Mouse (Mus musculus): ENCODE measurements around the gene Lrch4.

DNA sequence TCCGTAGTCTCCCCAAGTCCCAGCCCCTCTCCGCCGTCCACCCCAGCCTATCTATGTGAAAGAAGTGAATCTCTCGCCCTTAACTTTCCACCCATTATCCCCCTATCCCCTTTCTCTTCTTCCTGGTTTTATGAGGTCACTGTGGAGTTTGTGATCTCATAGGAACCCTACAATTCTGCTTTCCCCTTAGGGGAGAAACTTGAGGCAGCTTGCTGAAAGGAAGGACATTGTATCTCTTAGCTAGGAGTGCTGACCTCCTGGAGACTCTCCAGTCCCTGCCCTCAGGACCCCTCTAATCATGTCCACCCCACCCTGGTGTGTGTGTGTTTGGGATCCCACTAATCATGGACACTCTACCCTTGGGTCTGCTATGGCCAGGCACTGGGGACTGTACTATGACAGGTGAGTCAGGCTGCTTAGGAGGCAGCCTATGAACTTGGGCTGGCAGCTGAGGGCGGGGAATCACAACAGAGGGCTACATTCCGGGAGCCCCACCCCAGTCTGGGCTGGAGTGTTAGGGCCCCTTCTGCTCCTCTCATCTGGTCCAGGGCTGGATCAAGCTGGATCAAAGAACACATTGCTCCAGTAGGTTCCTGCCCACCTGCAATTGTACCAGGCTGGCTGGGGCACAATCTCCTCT, 1.1 kb downstream of the Lrch4 start:
- TF ChIP-seq CTCF (IDR thresholded peaks at IDR 0.05; ENCODE audit: borderline replicate concordance, insufficient read depth, low read length) (no peak), POLR2A (IDR thresholded peaks at IDR 0.05; ENCODE audit: low read depth, low read length) (no peak)

All from embryonic fibroblast, embryonic 13.5 days (primary cell).